Mouse (Mus musculus) CD8-positive naive resting alpha-beta T cell, adult 2 months (primary cell): ENCODE measurements around the gene Olfr699.
A peak's percentile ranks its signal among the peaks of the same experiment; 100 is the strongest.
"Not testable (repeated sequence)": the region's sequence is repeated elsewhere in the genome, so short reads cannot be mapped to it uniquely, and the experiment has no call there.

Experiments
- DNase-seq, 2 experiments: peaks; one replicate each; pipeline ENCODE4 v3.0.0; 2022; ENCODE audit warnings: low read depth in 2 of 2, low spot score in 2 of 2

The Olfr699 gene

GRCm38 (mm10) chr7:106793098-106793497 is at the start of gene Olfr699:
Gene Olfr699 (minus strand): TSS chr7:106793198.
- peak; percentile 4 to 14 for DNase-seq

DNA sequence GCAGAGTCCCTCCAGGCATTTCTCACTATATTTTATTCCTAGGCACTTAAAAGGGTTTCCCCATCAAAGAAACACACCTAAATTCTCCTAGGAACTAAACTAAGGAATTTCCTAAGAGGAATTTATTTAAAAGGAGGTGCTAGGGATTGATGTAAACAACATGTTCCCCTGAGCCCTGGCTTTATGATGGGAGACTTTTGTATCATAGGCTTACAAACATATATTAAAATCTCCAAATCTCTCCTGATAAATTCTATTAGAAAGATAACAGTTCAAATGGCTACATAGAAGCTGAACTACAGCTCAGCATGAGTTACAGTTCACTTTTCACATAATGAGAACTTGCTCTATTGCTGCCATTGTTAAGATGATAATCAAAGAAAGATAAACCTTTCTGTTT is 40.8 kb upstream of the Olfr699 start, which contains the start of gene Olfr702:
Gene Olfr702 (minus strand): TSS at position 101 of the 400 bp plus-strand sequence.
- DNase-seq: no peak

GRCm38 (mm10) chr7:106818414-106818813 is 25.4 kb upstream of the Olfr699 start:
- DNase-seq: no peak

GRCm38 (mm10) chr7:106815775-106816174 is 22.8 kb upstream of the Olfr699 start:
- DNase-seq: peak; percentile 3 to 20

- DNase-seq: no peak
Observed at GRCm38 (mm10) chr7:106813829-106814228, 20.8 kb upstream of the Olfr699 start, which contains the start of gene Olfr701. Gene Olfr701 (plus strand): TSS chr7:106814129.

- no peak for DNase-seq
Observed at GRCm38 (mm10) chr7:106808734-106809133, 15.7 kb upstream of the Olfr699 start, which contains the start of gene Olfr700. Gene Olfr700 (minus strand): TSS chr7:106808834.

- no peak for DNase-seq
Observed at GRCm38 (mm10) chr7:106788330-106788729, 4.7 kb downstream of the Olfr699 start.

DNA sequence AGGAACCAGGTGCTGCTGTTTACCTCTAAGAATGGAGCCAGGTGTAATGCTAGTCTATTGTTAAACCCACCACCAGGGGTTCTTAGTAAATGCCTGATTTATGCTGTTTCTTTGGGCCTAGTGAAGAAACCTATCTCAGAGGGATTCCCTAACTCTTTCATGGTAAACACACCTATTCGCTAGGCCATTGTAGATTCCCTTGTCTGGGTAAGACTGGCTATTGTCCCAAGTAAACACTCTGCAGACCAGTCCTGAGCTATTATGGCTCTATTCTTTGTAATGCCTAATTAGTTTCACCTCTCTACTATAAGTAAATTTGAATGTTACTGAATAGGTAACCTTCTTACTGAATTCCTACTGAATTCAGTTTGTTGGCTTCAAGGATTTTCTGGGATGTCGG is 32.0 kb downstream of the Olfr699 start:
- not testable (repeated sequence) for DNase-seq

DNA sequence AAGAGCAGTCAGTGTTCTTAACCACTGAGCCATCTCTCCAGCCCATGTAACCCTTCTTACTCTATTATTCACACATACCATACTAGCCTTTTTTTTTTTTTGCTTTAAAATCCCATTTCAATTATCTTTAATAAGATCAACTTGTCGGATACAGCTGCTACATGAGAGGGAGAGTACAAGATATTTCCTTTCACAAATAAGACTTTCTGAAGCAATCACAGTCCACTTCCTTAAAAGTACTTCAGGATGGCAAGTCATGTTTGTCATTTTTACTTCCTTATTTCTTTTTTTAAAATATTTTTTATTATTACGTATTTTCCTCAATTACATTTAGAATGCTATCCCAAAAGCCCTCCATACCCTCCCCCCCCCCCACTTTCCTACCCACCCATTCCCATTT is 34.2 kb downstream of the Olfr699 start:
- no peak for DNase-seq

GRCm38 (mm10) chr7:106755297-106755696 is 37.7 kb downstream of the Olfr699 start, which contains the start of gene Olfr698:
Gene Olfr698 (minus strand): TSS chr7:106755397.
- DNase-seq: no peak

GRCm38 (mm10) chr7:106745811-106746210 is 47.2 kb downstream of the Olfr699 start:
- DNase-seq: no peak

DNA sequence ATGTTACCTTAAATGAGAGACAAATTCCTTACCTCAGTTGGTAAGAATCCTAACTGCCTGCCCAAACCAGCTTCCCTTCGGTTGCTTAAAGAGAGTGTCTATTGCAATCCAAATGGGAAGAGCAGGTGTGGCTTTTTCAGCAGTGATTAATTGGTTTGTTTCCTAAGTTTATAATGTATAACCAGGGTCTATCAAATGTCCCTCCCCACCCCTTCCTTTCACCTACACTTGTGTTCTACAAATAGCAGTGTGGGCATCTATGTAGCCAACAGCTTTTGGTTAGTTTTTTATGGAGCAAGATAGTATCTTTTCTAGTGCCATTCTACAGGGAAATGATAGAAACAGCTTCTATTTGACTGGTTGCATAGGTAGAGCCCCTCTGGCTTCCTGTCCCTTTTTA is 50.7 kb downstream of the Olfr699 start, which contains the start of gene Olfr697:
Gene Olfr697 (minus strand): TSS at position 101 of the 400 bp plus-strand sequence.
- no peak for DNase-seq
